Mouse (Mus musculus): ENCODE data around the gene Galr2.

GRCm38 (mm10) chr11:116292401-116292800 is 11.7 kb downstream of the Galr2 start:
- no peak for TF ChIP-seq CTCF (IDR thresholded peaks at IDR 0.05; ENCODE audit: low read depth, low read length)
- no peak for TF ChIP-seq POLR2A (IDR thresholded peaks at IDR 0.05; ENCODE audit: borderline replicate concordance, low read depth, low read length)

Measured in bone marrow macrophage, adult 2 months (primary cell).